Mouse (Mus musculus): ENCODE results near the gene Aanat. TPM values are rescaled to one million over a fixed set of nuclear protein-coding genes. Genes with fewer than 3 reads are reported as not detected.

Aanat gene
- total and polyA plus RNA-seq, 3 experiments, result not detected

- dilution Hi-C loops (cut with MboI; ENCODE audit: extremely low pct_ligation_motif_present, extremely low pct_unique_long_range_greater_than_20kb, low sequenced_read_pairs), result no loop called here
Observed at GRCm38 (mm10) chr11:116555572-116555971, 30.7 kb upstream of the Aanat start.

GRCm38 (mm10) chr11:116556308-116556707 is 29.9 kb upstream of the Aanat start:
- peaks cover 10 to 75% of the 10 kb centered on the region in 2 experiments; a peak in 3 of 4 replicates for H3K4me1 ChIP-seq (ENCODE audit: control insufficient read depth in 1 of 2, insufficient read depth in 2 of 2)
- in situ Hi-C loops (cut with MboI; ENCODE audit: low pct_ligation_motif_present, low pct_unique_long_range_greater_than_20kb, low sequenced_read_pairs) (loop anchor here (5.0 kb wide), 1 partner anchor 36 kb away; no protein-coding TSS in a partner anchor), dilution Hi-C loops (cut with MboI; ENCODE audit: extremely low pct_ligation_motif_present, extremely low pct_unique_long_range_greater_than_20kb, low sequenced_read_pairs) (no loop called here)
- H3K4me3 ChIP-seq (replicated peaks in 1 of 3; ENCODE audit: low read depth in 2 of 3, low read length in 2 of 3, poor library complexity in 1 of 3), result no peak overlapping the region
- DNase-seq (ENCODE audit: extremely low read depth), result no peak
- no peak overlapping the region for H3K4me2 ChIP-seq (ENCODE audit: insufficient read depth, low read depth, poor library complexity, severe bottlenecking)
- H3K9me3 ChIP-seq (replicated peaks; ENCODE audit: low read length), result peaks cover 4% of the 10 kb centered on the region
- no peak overlapping the region for H3K9ac ChIP-seq (ENCODE audit: insufficient read depth, low read depth)
- TF ChIP-seq CHD1 (IDR thresholded peaks at IDR 0.05; ENCODE audit: low read depth, low read length) (no peak), RCOR1 (conservative IDR thresholded peaks at IDR 0.05; ENCODE audit: low read depth, low read length) (no peak), MAFK (IDR thresholded peaks at IDR 0.05; ENCODE audit: insufficient replicate concordance, low read length) (no peak), MYC (IDR thresholded peaks at IDR 0.05; ENCODE audit: low read depth, low read length) (no peak), NRF1 (IDR thresholded peaks at IDR 0.05; ENCODE audit: low read depth, low read length) (no peak), CHD2 (IDR thresholded peaks at IDR 0.05; ENCODE audit: low read length) (no peak), USF2 (conservative IDR thresholded peaks at IDR 0.05; ENCODE audit: low read depth, low read length) (no peak)
- no peaks in the 10 kb centered on the region for H3K79me2 ChIP-seq (replicated peaks; ENCODE audit: control insufficient read depth, extremely low read depth, insufficient read depth, poor library complexity, severe bottlenecking)
- peaks cover 0 to 52% of the 10 kb centered on the region in 2 experiments for H3K36me3 ChIP-seq (replicated peaks in 1 of 2; ENCODE audit: control insufficient read depth in 1 of 2, insufficient read depth in 1 of 2, low read length in 1 of 2)
- no peaks in the 10 kb centered on the region for H3K27me3 ChIP-seq (replicated peaks)
- no peak overlapping the region for H3K27ac ChIP-seq (ENCODE audit: insufficient read depth, low read depth)

More at GRCm38 (mm10) chr11:116555572-116555971, 30.7 kb upstream of the Aanat start:
- DNase-seq (ENCODE audit: extremely low read depth), result peak; percentile 31
- Histone ChIP-seq H3K9me3 (replicated peaks; ENCODE audit: low read length) (peaks cover 4% of the 10 kb centered on the region), H3K79me2 (replicated peaks; ENCODE audit: control insufficient read depth, extremely low read depth, insufficient read depth, poor library complexity, severe bottlenecking) (no peaks in the 10 kb centered on the region), H3K27me3 (replicated peaks) (no peaks in the 10 kb centered on the region), H3K27ac (ENCODE audit: insufficient read depth, low read depth) (no peak overlapping the region), H3K4me1 (ENCODE audit: control insufficient read depth in 1 of 2, insufficient read depth in 2 of 2) (peaks cover 8 to 73% of the 10 kb centered on the region in 2 experiments; a peak in 3 of 4 replicates), H3K9ac (ENCODE audit: insufficient read depth, low read depth) (no peak overlapping the region), H3K4me3 (replicated peaks in 1 of 3; ENCODE audit: low read depth in 2 of 3, low read length in 2 of 3, poor library complexity in 1 of 3) (no peak overlapping the region), H3K4me2 (ENCODE audit: insufficient read depth, low read depth, poor library complexity, severe bottlenecking) (no peak overlapping the region), H3K36me3 (replicated peaks in 1 of 2; ENCODE audit: control insufficient read depth in 1 of 2, insufficient read depth in 1 of 2, low read length in 1 of 2) (peaks cover 0 to 51% of the 10 kb centered on the region in 2 experiments)
- TF ChIP-seq TCF12 (IDR thresholded peaks at IDR 0.05; ENCODE audit: low read depth, low read length) (0 out of 2 replicates have a peak, but pooled peaks have one; percentile 18), SMC3 (IDR thresholded peaks at IDR 0.05; ENCODE audit: low read depth, low read length) (no peak)
- in situ Hi-C loops (cut with MboI; ENCODE audit: low pct_ligation_motif_present, low pct_unique_long_range_greater_than_20kb, low sequenced_read_pairs), result loop anchor here (5.0 kb wide), 1 partner anchor 37 kb away; no protein-coding TSS in a partner anchor

- Histone ChIP-seq H3K9me3 (replicated peaks; ENCODE audit: low read length) (no peaks in the 10 kb centered on the region), H3K4me2 (ENCODE audit: insufficient read depth, low read depth, poor library complexity, severe bottlenecking) (no peak overlapping the region), H3K4me3 (replicated peaks in 1 of 3; ENCODE audit: low read depth in 2 of 3, low read length in 2 of 3, poor library complexity in 1 of 3) (no peak overlapping the region), H3K36me3 (replicated peaks in 1 of 2; ENCODE audit: control insufficient read depth in 1 of 2, insufficient read depth in 1 of 2, low read length in 1 of 2) (peaks cover 0 to 44% of the 10 kb centered on the region in 2 experiments), H3K4me1 (ENCODE audit: control insufficient read depth in 1 of 2, insufficient read depth in 2 of 2) (peaks cover 4 to 80% of the 10 kb centered on the region in 2 experiments; a peak in 3 of 4 replicates), H3K27me3 (replicated peaks) (no peaks in the 10 kb centered on the region), H3K27ac (ENCODE audit: insufficient read depth, low read depth) (no peak overlapping the region), H3K9ac (ENCODE audit: insufficient read depth, low read depth) (no peak overlapping the region), H3K79me2 (replicated peaks; ENCODE audit: control insufficient read depth, extremely low read depth, insufficient read depth, poor library complexity, severe bottlenecking) (peaks cover 11% of the 10 kb centered on the region)
- no peak for TF ChIP-seq RCOR1 (conservative IDR thresholded peaks at IDR 0.05; ENCODE audit: low read depth, low read length)
- dilution Hi-C loops (cut with MboI; ENCODE audit: extremely low pct_ligation_motif_present, extremely low pct_unique_long_range_greater_than_20kb, low sequenced_read_pairs), result no loop called here
- no peak for DNase-seq (ENCODE audit: extremely low read depth)
- in situ Hi-C loops (cut with MboI; ENCODE audit: low pct_ligation_motif_present, low pct_unique_long_range_greater_than_20kb, low sequenced_read_pairs), result loop anchor here (10.0 kb wide), 1 partner anchor 239 kb away; no protein-coding TSS in a partner anchor
Observed at GRCm38 (mm10) chr11:116565283-116566041, 20.8 kb upstream of the Aanat start.
